Mouse (Mus musculus) kidney, postnatal 0 days (tissue): ENCODE data around the gene Cnn1. TPM values are rescaled to one million over a fixed set of nuclear protein-coding genes. Genes with fewer than 3 reads are reported as not detected.

Experiments used
- ATAC-seq: fragments of 200-750 bp; cut with Nextera tagmentation; replicated peaks from 2 replicates; pipeline ENCODE4 v1.8.0; 2017; ENCODE audit warnings: low read depth, moderate number of reproducible peaks, moderate TSS enrichment, moderate library complexity; ENCODE audit not compliant: low FRiP score
- DNase-seq: peaks from one replicate; pipeline ENCODE4 v3.0.0-alpha.2; 2016; ENCODE audit warnings: low spot score
- H3K27ac ChIP-seq: fragments of 300-500 bp; sonication (generic); 2 replicates; pipeline ENCODE4 v1.5.1; 2014; ENCODE audit warnings: mild to moderate bottlenecking
- H3K27me3 ChIP-seq: fragments of 300-500 bp; sonication (generic); 2 replicates; pipeline ENCODE4 v1.6.1; 2014; ENCODE audit warnings: low read length, mixed read lengths; ENCODE audit not compliant: insufficient read depth
- H3K36me3 ChIP-seq: fragments of 300-500 bp; sonication (generic); 2 replicates; pipeline ENCODE4 v1.6.1; 2014; ENCODE audit warnings: low read length, mixed read lengths; ENCODE audit not compliant: insufficient read depth
- H3K4me1 ChIP-seq: fragments of 300-500 bp; sonication (generic); replicated peaks from 2 replicates; pipeline ENCODE4 v1.6.1; 2014; ENCODE audit warnings: antibody characterized with exemption, low read length, mixed read lengths; ENCODE audit not compliant: insufficient read depth
- H3K4me2 ChIP-seq: fragments of 300-500 bp; sonication (generic); 2 replicates; pipeline ENCODE4 v1.6.1; 2014; ENCODE audit warnings: mild to moderate bottlenecking, low read length, moderate library complexity, mixed read lengths
- H3K4me3 ChIP-seq: fragments of 300-500 bp; sonication (generic); replicated peaks from 2 replicates; pipeline ENCODE4 v1.5.1; 2014; ENCODE audit warnings: low read depth, low read length
- H3K9ac ChIP-seq: fragments of 300-500 bp; sonication (generic); 2 replicates; pipeline ENCODE4 v1.6.1; 2014; ENCODE audit warnings: low read depth, low read length
- H3K9me3 ChIP-seq: fragments of 300-500 bp; sonication (generic); replicated peaks from 2 replicates; pipeline ENCODE4 v1.6.1; 2016; ENCODE audit warnings: low read length, inconsistent platforms, mixed read lengths
- CTCF ChIP-seq: IDR thresholded peaks from 2 replicates; pipeline ENCODE4 v1.5.1; 2016; ENCODE audit warnings: antibody characterized with exemption, low read depth, mild to moderate bottlenecking, moderate library complexity
- WGBS: fragments of 180-500 bp; shearing (Covaris S2); extraction: QIAGEN DNeasy Blood & Tissue Kit; methylation state at CpG from one replicate; pipeline ENCODE4 v1.1.7; 2014; 5-methylcytosine and 5-hydroxymethylcytosine counted together
- polyA plus RNA-seq: library from polyadenylated mRNA; unstranded; fragments of >200 nt; fragmentation: Nextera tagmentation; extraction: Ambion mirVana; gene quantifications from 2 replicates; pipeline ENCODE4 v1.2.1, GENCODE M21; 2015

The Cnn1 gene
- polyA plus RNA-seq, 1 experiment from 2014 or later = 30.8 TPM

GRCm38 (mm10) chr9:22136765-22137547 lies 37.9 kb downstream of the Cnn1 start:
- H3K9me3 ChIP-seq = no peaks in the 10 kb centered on the region
- no peak overlapping the region for H3K9ac ChIP-seq
- no peak for DNase-seq
- no peak overlapping the region for H3K4me3 ChIP-seq
- no peaks in the 10 kb centered on the region for H3K36me3 ChIP-seq
- H3K27me3 ChIP-seq = no peaks in the 10 kb centered on the region
- 0 out of 2 replicates have a peak, but pooled peaks cover under 1% of the 10 kb centered on the region for H3K4me1 ChIP-seq
- no peak overlapping the region for H3K4me2 ChIP-seq
- no peak for TF ChIP-seq CTCF
- no peak overlapping the region for H3K27ac ChIP-seq
- 18% methylated on average over 22 of the region's 23 CpGs for WGBS
- no peak for ATAC-seq

GRCm38 (mm10) chr9:22138480-22138879 lies 39.5 kb downstream of the Cnn1 start:
- H3K4me3 ChIP-seq = no peak overlapping the region
- H3K4me2 ChIP-seq = no peak overlapping the region
- H3K9ac ChIP-seq = no peak overlapping the region
- ATAC-seq (no peak), DNase-seq (peak; percentile 49)
- H3K4me1 ChIP-seq = no peaks in the 10 kb centered on the region
- no peaks in the 10 kb centered on the region for H3K36me3 ChIP-seq
- no peaks in the 10 kb centered on the region for H3K27me3 ChIP-seq
- no peaks in the 10 kb centered on the region for H3K9me3 ChIP-seq
- peak; percentile 86 for TF ChIP-seq CTCF
- 27% methylated on average over 2 of the region's 2 CpGs for WGBS
- H3K27ac ChIP-seq = no peak overlapping the region

- no peaks in the 10 kb centered on the region for H3K36me3 ChIP-seq
- no peak overlapping the region for H3K9ac ChIP-seq
- DNase-seq (no peak), ATAC-seq (no peak)
- no peak overlapping the region for H3K27ac ChIP-seq
- H3K4me1 ChIP-seq = no peaks in the 10 kb centered on the region
- no peaks in the 10 kb centered on the region for H3K27me3 ChIP-seq
- 85% methylated on average over 5 of the region's 5 CpGs for WGBS
- no peak for TF ChIP-seq CTCF
- no peaks in the 10 kb centered on the region for H3K9me3 ChIP-seq
- H3K4me2 ChIP-seq = no peak overlapping the region
- no peak overlapping the region for H3K4me3 ChIP-seq
Measured at GRCm38 (mm10) chr9:22139746-22140145, 40.7 kb downstream of the Cnn1 start.

- Histone ChIP-seq H3K4me1 (no peaks in the 10 kb centered on the region), H3K9me3 (0 out of 2 replicates have a peak, but pooled peaks cover 5% of the 10 kb centered on the region), H3K4me2 (no peak overlapping the region), H3K27me3 (no peaks in the 10 kb centered on the region), H3K9ac (no peak overlapping the region), H3K4me3 (no peak overlapping the region), H3K27ac (no peak overlapping the region), H3K36me3 (no peaks in the 10 kb centered on the region)
- TF ChIP-seq CTCF = peak; percentile 93
- peak; percentile 90 for DNase-seq
- WGBS = 55% methylated on average over 17 of the region's 17 CpGs
- peak; percentile 65; the same call in 1 of the 2 replicates for ATAC-seq
Measured at GRCm38 (mm10) chr9:22143108-22144037, 44.4 kb downstream of the Cnn1 start.

GRCm38 (mm10) chr9:22144304-22144965 lies 45.4 kb downstream of the Cnn1 start:
- Histone ChIP-seq H3K36me3 (no peaks in the 10 kb centered on the region), H3K4me3 (no peak overlapping the region), H3K9ac (no peak overlapping the region), H3K27ac (no peak overlapping the region), H3K9me3 (0 out of 2 replicates have a peak, but pooled peaks cover 5% of the 10 kb centered on the region), H3K4me1 (no peaks in the 10 kb centered on the region), H3K4me2 (no peak overlapping the region), H3K27me3 (no peaks in the 10 kb centered on the region)
- TF ChIP-seq CTCF = no peak
- ATAC-seq (no peak), DNase-seq (no peak)
- WGBS = 89% methylated on average over 8 of the region's 8 CpGs
